Mouse (Mus musculus) CH12.LX (cell line): Measurements from ENCODE around the gene Cldn19.

Source experiments
- CTCF ChIP-seq, 2 experiments: IDR thresholded peaks in 1 of 2; conservative IDR thresholded peaks in 1 of 2; 2 replicates each; pipeline ENCODE4 v1.5.1; 2011 to 2012; ENCODE audit warnings: low read depth in 2 of 2, low read length in 2 of 2, improper control_type of control experiment in 1 of 2, inconsistent platforms in 1 of 2, mild to moderate bottlenecking in 1 of 2, moderate library complexity in 1 of 2
- EP300 ChIP-seq: IDR thresholded peaks from 2 replicates; pipeline ENCODE4 v1.6.1; 2011; ENCODE audit warnings: low read length, improper control_type of control experiment
- HCFC1 ChIP-seq: IDR thresholded peaks from 2 replicates; pipeline ENCODE4 v1.6.1; 2012; ENCODE audit warnings: low read depth, mild to moderate bottlenecking, inconsistent platforms, low read length, improper control_type of control experiment
- MAFK ChIP-seq: IDR thresholded peaks from 2 replicates; pipeline ENCODE4 v1.6.1; 2011; ENCODE audit warnings: low read length, improper control_type of control experiment; ENCODE audit not compliant: insufficient replicate concordance
- MAX ChIP-seq: IDR thresholded peaks from 2 replicates; pipeline ENCODE4 v1.6.1; 2011; ENCODE audit warnings: low read length, improper control_type of control experiment
- MYC ChIP-seq: IDR thresholded peaks from 2 replicates; pipeline ENCODE4 v1.6.1; 2011; ENCODE audit warnings: low read depth, mild to moderate bottlenecking, improper control_type of control experiment, low read length
- POLR2A ChIP-seq: IDR thresholded peaks from 2 replicates; pipeline ENCODE4 v1.6.1; 2011; ENCODE audit warnings: low read depth, mild to moderate bottlenecking, improper control_type of control experiment, low read length
- SMC3 ChIP-seq: IDR thresholded peaks from 2 replicates; pipeline ENCODE4 v1.6.1; 2011; ENCODE audit warnings: low read depth, low read length, improper control_type of control experiment
- TBP ChIP-seq: conservative IDR thresholded peaks from 2 replicates; pipeline ENCODE4 v1.6.1; 2011; ENCODE audit warnings: low read depth, low read length, improper control_type of control experiment
- TCF12 ChIP-seq: IDR thresholded peaks from 2 replicates; pipeline ENCODE4 v1.6.1; 2014; ENCODE audit warnings: low read depth, mild to moderate bottlenecking, inconsistent platforms, low read length, improper control_type of control experiment

- TF ChIP-seq CTCF (conservative IDR thresholded peaks at IDR 0.05 in 1 of 2, IDR thresholded peaks at IDR 0.05 in 1 of 2; ENCODE audit: low read depth in 2 of 2, low read length in 2 of 2) = no peak
- TF ChIP-seq MAFK = no peak
- no peak for TF ChIP-seq MAX
- TF ChIP-seq MYC = no peak
- no peak for TF ChIP-seq TBP
- no peak for TF ChIP-seq EP300
- TF ChIP-seq POLR2A = no peak
- no peak for TF ChIP-seq HCFC1
- TF ChIP-seq TCF12 = no peak
- no peak for TF ChIP-seq SMC3
Observed at GRCm38 (mm10) chr4:119234348-119234747, 20.9 kb upstream of the Cldn19 start.
